Mouse (Mus musculus): ENCODE results near the gene Gm13101. TPM values are rescaled to one million over a fixed set of nuclear protein-coding genes. Genes with fewer than 3 reads are reported as not detected.
"Not testable (repeated sequence)": the region's sequence is repeated elsewhere in the genome, so short reads cannot be mapped to it uniquely, and the experiment has no call there.

Gm13101 gene
- not detected for total RNA-seq (2021)
- long read RNA-seq, experiment 1 = 0 reads
- long read RNA-seq, experiment 2 = 0 reads

DNA sequence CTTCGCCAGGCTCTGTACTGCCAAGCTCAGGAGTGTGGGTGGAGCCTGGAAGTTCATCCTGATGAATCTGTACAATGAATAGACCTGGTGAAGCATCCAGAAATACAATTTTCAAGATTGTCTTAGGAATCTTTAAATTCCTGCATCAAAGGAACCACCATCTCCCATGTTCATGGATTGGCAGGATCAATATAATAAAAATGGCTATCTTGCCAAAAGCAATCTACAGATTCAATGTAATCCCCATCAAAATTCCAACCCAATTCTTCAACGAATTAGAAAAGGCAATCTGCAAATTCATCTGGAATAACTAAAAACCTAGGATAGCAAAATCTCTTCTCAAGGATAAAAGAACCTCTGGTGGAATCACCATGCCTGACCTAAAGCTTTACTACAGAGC, at the start of gene Gm13101:
TSS of gene Gm13101 (minus strand) at position 101 of the 400 bp plus-strand sequence.
- DNase-seq (ENCODE audit: low spot score in 2 of 2) = not testable (repeated sequence)

DNA sequence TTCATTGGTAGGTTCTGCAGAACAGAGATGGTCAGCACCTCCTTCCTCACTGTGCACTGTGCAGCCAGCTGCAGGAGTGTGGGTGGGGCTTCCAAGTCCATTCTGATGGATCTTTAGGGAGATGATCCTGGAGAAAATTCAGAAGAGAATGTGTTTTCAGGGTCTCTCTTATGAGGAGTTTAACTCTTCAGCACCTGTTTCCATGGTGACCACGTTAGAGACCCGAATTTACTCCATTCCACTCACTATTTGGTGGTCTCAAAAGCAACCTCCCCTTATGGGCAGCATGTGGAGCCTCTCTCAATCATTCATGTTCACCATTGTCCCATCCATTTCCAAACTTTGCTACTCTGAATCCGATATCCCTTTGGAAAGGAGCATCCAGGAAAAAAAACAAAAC, 27.5 kb upstream of the Gm13101 start, which contains the start of gene Pramef17:
TSS of gene Pramef17 (minus strand) at position 101 of the 400 bp plus-strand sequence.
- DNase-seq (ENCODE audit: low spot score in 2 of 2) = not testable (repeated sequence)

DNA sequence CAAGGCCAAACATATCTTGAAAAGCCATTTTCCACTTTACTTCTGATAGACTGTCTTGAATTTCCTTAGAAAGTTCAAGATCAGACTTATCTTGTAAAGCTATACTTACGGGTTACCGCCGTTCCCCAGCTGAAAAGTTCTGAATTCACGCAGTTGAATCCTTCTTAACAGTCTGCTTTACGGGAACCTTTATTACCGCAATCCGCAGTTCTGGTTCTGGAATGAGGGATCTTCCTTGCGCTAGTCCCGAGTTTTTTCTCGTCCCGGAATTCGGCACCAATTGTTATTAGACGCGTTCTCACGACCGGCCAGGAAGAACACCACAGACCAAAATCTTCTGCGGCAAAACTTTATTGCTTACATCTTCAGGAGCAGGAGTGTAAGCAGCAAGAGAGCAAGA, 21.4 kb upstream of the Gm13101 start:
- peak; percentile 63 to 74 for DNase-seq (ENCODE audit: low spot score in 2 of 2)

DNA sequence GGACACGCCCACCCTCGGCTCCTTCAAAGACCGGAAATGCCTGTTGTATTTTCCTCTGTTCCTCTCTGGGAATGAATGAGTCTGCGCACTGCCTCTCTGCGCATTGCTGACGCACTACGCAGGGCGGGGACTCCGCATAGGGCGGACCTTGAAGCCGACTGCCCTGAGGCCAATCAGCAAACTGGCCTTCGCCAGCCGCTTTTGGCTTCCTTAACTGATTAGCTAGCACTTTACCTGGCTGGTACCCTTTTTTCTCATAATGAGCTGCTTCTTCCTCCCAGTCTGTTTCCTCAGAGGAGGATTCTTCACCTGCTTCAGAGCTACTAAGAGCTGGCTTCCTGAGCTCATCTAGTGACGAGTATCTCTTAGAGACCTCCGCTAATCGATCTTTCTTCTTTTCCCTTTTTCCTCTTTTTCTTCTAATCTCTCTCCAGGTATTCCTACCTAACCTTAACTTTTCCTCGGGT, 20.8 kb upstream of the Gm13101 start:
- peak; percentile 19 to 31 for DNase-seq (ENCODE audit: low spot score in 2 of 2)

DNA sequence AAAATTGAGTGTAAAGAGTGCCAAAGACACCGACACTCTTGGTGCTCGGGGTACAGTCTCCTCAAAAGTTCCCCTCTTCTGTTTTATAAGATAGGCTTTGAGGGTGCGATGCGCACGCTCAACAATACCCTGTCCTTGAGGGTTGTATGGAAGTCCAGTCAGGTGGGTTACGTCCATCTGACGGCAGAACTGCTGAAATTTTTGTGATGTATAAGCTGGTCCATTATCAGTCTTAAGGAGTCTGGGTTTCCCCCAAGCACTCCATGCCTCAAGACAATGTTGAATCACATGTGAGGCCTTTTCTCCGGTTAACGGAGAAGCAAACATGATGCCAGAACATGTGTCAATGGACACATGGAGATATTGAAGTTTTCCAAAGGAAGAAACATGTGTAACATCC, 19.0 kb upstream of the Gm13101 start:
- DNase-seq (ENCODE audit: low spot score in 2 of 2) = peak in 1 of 2 experiments; percentile 21

DNA sequence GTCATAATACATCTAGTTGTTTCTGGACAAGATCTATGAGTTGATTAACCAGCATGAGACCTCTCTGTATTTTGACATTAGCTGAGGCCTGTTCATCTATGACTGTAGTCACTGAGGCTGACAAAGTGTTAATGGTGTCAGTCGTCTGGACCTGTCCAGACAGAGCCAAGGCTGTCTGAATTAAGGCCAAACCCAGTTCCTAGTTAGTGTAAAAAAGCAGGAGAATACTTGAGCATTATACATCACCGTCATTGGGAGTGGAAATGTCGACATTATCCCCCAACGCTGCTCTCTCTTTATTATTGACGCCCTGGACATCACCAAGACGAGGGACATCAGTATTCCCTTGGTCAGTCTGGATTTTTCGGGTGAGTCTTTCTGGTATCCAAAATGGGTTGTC, 18.4 kb upstream of the Gm13101 start:
- not testable (repeated sequence) for DNase-seq (ENCODE audit: low spot score in 2 of 2)

DNA sequence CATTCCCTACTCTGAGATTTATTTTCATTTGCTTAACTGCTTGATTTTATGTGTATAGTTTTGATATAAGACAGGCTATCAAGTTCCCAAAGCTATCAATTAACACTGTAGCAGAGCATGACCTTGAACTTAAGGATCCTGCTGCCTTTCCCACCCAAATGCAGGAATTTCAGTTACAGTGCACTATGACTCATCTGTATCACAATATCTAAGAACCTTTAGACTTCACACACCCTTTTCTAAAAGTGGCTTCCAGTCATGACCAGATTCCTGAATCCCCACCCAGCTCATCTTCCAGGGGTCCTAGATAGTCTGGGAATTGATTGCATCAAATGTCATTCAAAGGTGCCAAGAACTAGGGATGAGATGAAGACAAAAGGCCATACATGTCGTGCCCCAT, 16.7 kb upstream of the Gm13101 start:
- not testable (repeated sequence) for DNase-seq (ENCODE audit: low spot score in 2 of 2)

DNA sequence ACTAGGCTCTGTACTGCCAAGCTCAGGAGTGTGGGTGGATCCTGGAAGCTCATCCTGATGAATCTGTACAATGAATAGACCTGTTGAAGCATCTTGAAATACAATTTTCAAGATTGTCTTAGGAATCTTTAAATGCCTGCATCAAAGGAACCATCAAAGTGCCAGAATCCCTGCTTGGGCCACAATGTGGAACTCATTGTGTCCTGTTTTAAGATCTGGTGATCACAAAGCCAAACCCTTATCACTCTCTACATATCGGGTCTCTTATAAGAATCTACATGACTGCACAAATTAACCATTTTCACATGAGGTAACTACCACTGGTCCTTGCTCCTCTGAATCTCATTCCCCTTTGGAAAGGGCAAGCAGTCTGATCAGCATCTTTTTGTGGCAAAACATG, 15.8 kb downstream of the Gm13101 start, which contains the start of gene Pramef25:
TSS of gene Pramef25 (minus strand) at position 101 of the 400 bp plus-strand sequence.
- not testable (repeated sequence) for DNase-seq (ENCODE audit: low spot score in 2 of 2)

Other genes with a start within 250 kb of the Gm13101 start
- not detected for gene Gm13078, start 247.5 kb downstream of the Gm13101 start, total RNA-seq (2021)
- not detected for gene Gm13023, start 177.6 kb downstream of the Gm13101 start, total RNA-seq (2021)
- gene Gm13084, start 150.9 kb downstream of the Gm13101 start, total RNA-seq (2021) = not detected
- not detected for gene Gm13103, start 120.5 kb downstream of the Gm13101 start, total RNA-seq (2021)
- not detected for gene Pramef6, start 66.6 kb downstream of the Gm13101 start, total RNA-seq (2021)
- not detected for gene Pramef25, start 15.9 kb downstream of the Gm13101 start, total RNA-seq (2021)
- not detected for gene Pramef17, start 27.4 kb upstream of the Gm13101 start, total RNA-seq (2021)
- gene Pramel4, start 92.2 kb upstream of the Gm13101 start, total RNA-seq (2021) = not detected
- not detected for gene Gm13102, start 139.5 kb upstream of the Gm13101 start, total RNA-seq (2021)
- not detected for gene Oog3, start 195.7 kb upstream of the Gm13101 start, total RNA-seq (2021)
- not detected for gene Oog2, start 223.8 kb upstream of the Gm13101 start, total RNA-seq (2021)
- gene C87977, start 246.4 kb upstream of the Gm13101 start, total RNA-seq (2021) = not detected